Comparison of ENCODE assay signal across 8 mouse cellular contexts in the genomic region with DNA sequence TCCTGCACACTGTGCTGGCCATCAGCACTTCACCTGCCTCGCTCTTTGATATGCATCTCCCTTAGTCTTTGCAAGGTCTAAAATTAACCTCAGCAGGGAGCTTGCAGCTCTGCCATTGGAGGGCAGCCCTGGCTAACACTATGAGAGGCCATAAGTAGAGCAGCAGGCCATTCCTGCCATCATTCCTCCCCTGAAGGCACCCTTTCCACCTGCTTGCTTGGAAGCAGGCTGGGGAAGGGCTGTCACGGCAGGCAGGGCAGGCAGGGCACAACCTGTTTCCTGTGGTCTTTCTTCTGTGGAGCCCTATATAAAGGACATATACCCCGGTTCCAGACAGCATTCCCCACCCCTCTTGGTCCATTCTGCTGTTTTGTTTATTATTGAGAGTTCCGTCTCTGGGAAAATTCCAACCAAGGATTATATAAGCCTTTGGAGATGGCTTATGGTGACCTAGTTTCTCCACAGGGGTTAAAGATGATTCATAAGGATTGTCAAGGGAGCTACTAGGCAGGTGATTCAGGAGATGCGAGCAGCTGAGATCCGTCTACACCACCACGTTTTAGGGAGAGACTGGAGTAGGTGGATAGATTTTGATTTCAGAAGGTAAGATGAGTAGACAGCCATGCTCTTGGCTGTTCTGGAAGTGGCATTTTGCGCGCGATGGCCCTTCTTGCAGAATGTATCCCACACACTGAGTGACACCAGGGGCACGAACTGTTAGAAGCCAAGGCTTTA.
DNase-seq lines count a peak whose midpoint lies in the region; ATAC-seq lines count a peak whose summit lies in the region.

No protein-coding gene starts in this region.

- H3K36me3 ChIP-seq in hindbrain, embryonic 10.5 days = peaks cover 4% of the 10 kb centered on the region; the same call in 1 of the 2 replicates
- no peaks in the 10 kb centered on the region for H3K36me3 ChIP-seq in hindbrain, embryonic 14.5 days (replicated peaks; ENCODE audit: control insufficient read depth, insufficient read depth)

- H3K27me3 ChIP-seq in hindbrain, embryonic 10.5 days (ENCODE audit: insufficient read depth, poor library complexity, severe bottlenecking) = no peaks in the 10 kb centered on the region; the same call in 1 of the 2 replicates
- no peaks in the 10 kb centered on the region for H3K27me3 ChIP-seq in hindbrain, embryonic 14.5 days (ENCODE audit: control insufficient read depth, insufficient read depth, low read length)

- H3K9ac ChIP-seq in hindbrain, embryonic 14.5 days = no peak overlapping the region

- H3K4me1 ChIP-seq in hindbrain, embryonic 10.5 days (replicated peaks) = peaks cover 64% of the 10 kb centered on the region
- H3K4me1 ChIP-seq in hindbrain, embryonic 14.5 days (replicated peaks; ENCODE audit: control insufficient read depth, insufficient read depth, low read length) = peaks cover 53% of the 10 kb centered on the region

- intact Hi-C loops in heart, postnatal 10 days (cut with DNase I) = loop anchor here (2.0 to 5.0 kb wide), 2 partner anchors 122 to 177 kb away; no protein-coding TSS in a partner anchor

- no peak overlapping the region for H3K4me3 ChIP-seq in hindbrain, embryonic 10.5 days
- H3K4me3 ChIP-seq in hindbrain, embryonic 14.5 days (replicated peaks; ENCODE audit: low read length) = no peak overlapping the region

- no peak for DNase-seq in hindbrain, embryonic 10.5 days (ENCODE audit: low spot score)
- DNase-seq in hindbrain, embryonic 14.5 days (ENCODE audit: low spot score) = no peak
- DNase-seq in cerebellum, postnatal 10 days = peak; percentile 73 to 82
- peak; percentile 54 to 61 for DNase-seq in heart, postnatal 10 days
- DNase-seq in lung, postnatal 36 days = peak; percentile 50
- no peak for DNase-seq in MN1 (ENCODE audit: low spot score)
- DNase-seq in ovary, adult 18-20 months (ENCODE audit: low spot score) = no peak
- DNase-seq in c-Kit-positive CD71-positive TER-119-positive erythroid progenitor cells, embryonic 14.5 days (ENCODE audit: low spot score) = no peak

- no peaks in the 10 kb centered on the region for H3K9me3 ChIP-seq in hindbrain, embryonic 10.5 days
- H3K9me3 ChIP-seq in hindbrain, embryonic 14.5 days (ENCODE audit: control insufficient read depth, low read length) = no peaks in the 10 kb centered on the region

- WGBS in hindbrain, embryonic 10.5 days = 77% methylated on average over 11 of the region's 11 CpGs
- 54% methylated on average over 11 of the region's 11 CpGs for WGBS in hindbrain, embryonic 14.5 days

- no peak for ATAC-seq in hindbrain, embryonic 14.5 days (ENCODE audit: low FRiP score)

- no peak overlapping the region for H3K4me2 ChIP-seq in hindbrain, embryonic 14.5 days (replicated peaks)

- H3K27ac ChIP-seq in hindbrain, embryonic 10.5 days = peak overlapping the region; percentile 62
- no peak overlapping the region for H3K27ac ChIP-seq in hindbrain, embryonic 14.5 days

Comparison
In these comparisons a context has a peak if more than half of its experiments do, and no peak if none do; other contexts are left out.
1. DNase-seq: peak in cerebellum, postnatal 10 days (2 of 2), heart, postnatal 10 days (2 of 2) and lung, postnatal 36 days (single experiment); none in hindbrain, embryonic 10.5 days (single experiment), hindbrain, embryonic 14.5 days (single experiment), MN1 (single experiment), ovary, adult 18-20 months (single experiment) and c-Kit-positive CD71-positive TER-119-positive erythroid progenitor cells, embryonic 14.5 days (single experiment).